Mouse (Mus musculus): Measurements from ENCODE around the gene D030056L22Rik. TPM values are rescaled to one million over a fixed set of nuclear protein-coding genes. Genes with fewer than 3 reads are reported as not detected.

Gene D030056L22Rik
- polyA plus RNA-seq, 1 experiment from 2014 or later, result 43.4 TPM

DNA sequence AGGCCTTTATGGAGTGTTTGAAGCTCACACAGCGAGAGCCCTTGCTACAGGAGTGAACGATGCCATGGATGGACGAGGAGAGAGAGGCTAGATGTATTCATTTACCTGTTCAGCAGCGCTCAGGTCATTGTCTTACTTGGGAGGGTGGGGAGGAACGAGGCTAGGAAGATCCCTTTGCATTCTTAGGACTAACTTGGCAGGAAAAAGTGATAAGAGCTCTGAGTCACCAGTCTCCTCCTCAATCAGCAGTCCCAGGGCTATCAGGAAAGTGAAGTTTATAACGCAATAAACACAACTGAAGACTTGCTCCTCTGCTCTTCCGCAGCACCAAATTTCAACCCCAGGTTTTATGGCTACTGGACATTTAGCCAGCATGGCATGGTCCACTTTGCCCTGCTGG, 17.3 kb downstream of the D030056L22Rik start:
- ATAC-seq (ENCODE audit: insufficient read depth) (no peak), DNase-seq (no peak)
- no peak overlapping the region for H3K9ac ChIP-seq
- no peak for TF ChIP-seq CTCF (IDR thresholded peaks at IDR 0.05; ENCODE audit: low read depth)
- no peaks in the 10 kb centered on the region for H3K9me3 ChIP-seq (ENCODE audit: low read depth, low read length)
- WGBS, result 49% methylated on average over 7 of the region's 7 CpGs
- H3K4me1 ChIP-seq (ENCODE audit: insufficient read depth), result no peaks in the 10 kb centered on the region
- no peaks in the 10 kb centered on the region for H3K27me3 ChIP-seq (ENCODE audit: insufficient read depth, low read length)
- no peak overlapping the region for H3K4me2 ChIP-seq
- no peak overlapping the region for H3K27ac ChIP-seq (ENCODE audit: low read depth)
- H3K4me3 ChIP-seq (ENCODE audit: low read depth, low read length), result no peak overlapping the region
- H3K36me3 ChIP-seq (ENCODE audit: insufficient read depth), result no peaks in the 10 kb centered on the region

DNA sequence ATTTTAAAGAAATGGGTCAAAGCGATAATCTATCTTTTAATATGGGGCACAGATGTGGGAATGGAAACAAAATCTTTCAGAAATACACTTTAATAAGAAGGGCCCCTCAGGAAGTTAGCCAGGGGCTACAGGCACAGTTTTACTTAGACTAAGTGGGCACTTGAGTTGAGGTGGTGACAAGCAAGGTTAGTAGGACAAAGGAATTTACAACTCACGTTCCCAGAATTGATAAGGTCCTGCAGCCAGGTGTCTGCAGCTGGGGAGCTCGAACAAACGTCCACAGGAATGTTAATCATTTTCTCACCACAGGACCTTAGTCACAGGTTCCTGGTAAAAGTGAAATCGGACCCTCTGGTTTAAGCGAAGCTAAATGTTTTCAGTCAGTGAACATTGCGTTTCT, 18.1 kb downstream of the D030056L22Rik start:
- WGBS, result 31% methylated on average over 7 of the region's 7 CpGs
- no peak for TF ChIP-seq CTCF (IDR thresholded peaks at IDR 0.05; ENCODE audit: low read depth)
- ATAC-seq (ENCODE audit: insufficient read depth), result no peak
- DNase-seq, result peak; percentile 26
- Histone ChIP-seq H3K27ac (ENCODE audit: low read depth) (no peak overlapping the region), H3K9me3 (ENCODE audit: low read depth, low read length) (no peaks in the 10 kb centered on the region), H3K4me1 (ENCODE audit: insufficient read depth) (no peaks in the 10 kb centered on the region), H3K9ac (no peak overlapping the region), H3K27me3 (ENCODE audit: insufficient read depth, low read length) (no peaks in the 10 kb centered on the region), H3K36me3 (ENCODE audit: insufficient read depth) (no peaks in the 10 kb centered on the region), H3K4me3 (ENCODE audit: low read depth, low read length) (no peak overlapping the region), H3K4me2 (no peak overlapping the region)

DNA sequence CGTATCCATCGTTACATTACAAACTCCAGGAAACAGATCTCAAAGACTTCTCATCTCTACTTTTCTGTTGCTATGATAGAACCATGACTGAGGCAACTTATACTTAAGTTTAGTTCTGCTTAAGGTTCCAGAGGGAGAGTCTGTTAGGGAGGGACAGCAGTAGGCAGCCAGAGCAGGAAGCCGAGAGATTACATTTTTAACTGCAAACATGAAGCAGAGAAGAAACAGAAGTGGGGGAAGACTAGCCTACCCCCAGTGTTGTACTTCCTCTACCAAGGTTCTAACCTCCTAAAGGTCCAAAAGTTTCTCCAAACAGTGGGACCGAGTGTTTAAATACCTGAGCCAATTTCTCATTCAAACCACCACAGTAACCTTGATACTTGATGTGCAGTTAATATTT, 22.9 kb downstream of the D030056L22Rik start:
- no peak overlapping the region for H3K4me2 ChIP-seq
- no peaks in the 10 kb centered on the region for H3K9me3 ChIP-seq (ENCODE audit: low read depth, low read length)
- no peaks in the 10 kb centered on the region for H3K36me3 ChIP-seq (ENCODE audit: insufficient read depth)
- no peak overlapping the region for H3K9ac ChIP-seq
- no peak for ATAC-seq (ENCODE audit: insufficient read depth)
- no peaks in the 10 kb centered on the region for H3K27me3 ChIP-seq (ENCODE audit: insufficient read depth, low read length)
- no peak overlapping the region for H3K27ac ChIP-seq (ENCODE audit: low read depth)
- TF ChIP-seq CTCF (IDR thresholded peaks at IDR 0.05; ENCODE audit: low read depth), result no peak
- 88% methylated on average over 4 of the region's 4 CpGs for WGBS
- H3K4me3 ChIP-seq (ENCODE audit: low read depth, low read length), result no peak overlapping the region
- no peaks in the 10 kb centered on the region for H3K4me1 ChIP-seq (ENCODE audit: insufficient read depth)
- DNase-seq, result no peak

DNA sequence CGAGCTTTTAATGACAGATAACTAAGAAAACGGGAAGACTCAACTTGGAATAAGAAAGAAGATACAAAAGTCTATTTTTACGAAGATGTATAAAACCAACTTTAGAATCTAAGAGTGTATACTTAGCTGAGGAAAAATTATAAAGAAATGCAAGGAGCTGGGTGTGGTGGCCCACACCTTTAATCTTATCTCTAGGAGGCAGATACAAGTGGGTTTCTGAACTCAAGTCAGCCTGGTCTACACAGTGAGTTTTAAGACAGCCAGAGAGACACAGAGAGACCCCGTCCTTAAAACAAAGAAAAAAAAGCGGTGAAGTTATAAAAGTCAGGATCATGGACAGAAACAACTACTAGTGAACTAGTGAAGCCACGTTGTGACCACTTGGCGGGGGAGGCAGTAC, 26.2 kb downstream of the D030056L22Rik start:
- TF ChIP-seq CTCF (IDR thresholded peaks at IDR 0.05; ENCODE audit: low read depth), result no peak
- 64% methylated on average over 7 of the region's 7 CpGs for WGBS

DNA sequence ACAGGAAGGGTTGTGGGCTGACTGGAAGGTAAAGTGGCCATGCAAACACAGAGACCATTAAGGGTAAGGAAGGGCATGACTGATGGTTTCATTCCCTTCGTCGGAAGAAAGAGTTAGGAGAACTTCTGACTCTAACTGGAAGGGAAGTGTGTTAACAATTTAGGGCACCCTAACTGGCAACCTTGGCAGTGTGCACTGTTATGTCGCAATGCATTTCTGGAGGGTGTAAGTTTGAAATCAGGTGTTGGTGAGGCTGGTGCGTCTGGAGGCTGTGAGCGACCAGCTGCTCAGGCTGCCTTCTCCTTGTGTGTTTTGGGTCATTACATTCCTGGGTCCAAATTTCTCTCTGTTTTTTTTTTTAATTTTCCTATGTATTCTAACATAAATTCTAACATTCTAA, 31.0 kb downstream of the D030056L22Rik start:
- no peaks in the 10 kb centered on the region for H3K36me3 ChIP-seq (ENCODE audit: insufficient read depth)
- TF ChIP-seq CTCF (IDR thresholded peaks at IDR 0.05; ENCODE audit: low read depth), result no peak
- H3K9me3 ChIP-seq (ENCODE audit: low read depth, low read length), result no peaks in the 10 kb centered on the region
- no peak overlapping the region for H3K4me3 ChIP-seq (ENCODE audit: low read depth, low read length)
- DNase-seq (no peak), ATAC-seq (ENCODE audit: insufficient read depth) (no peak)
- no peak overlapping the region for H3K9ac ChIP-seq
- 65% methylated on average over 5 of the region's 5 CpGs for WGBS
- no peaks in the 10 kb centered on the region for H3K4me1 ChIP-seq (ENCODE audit: insufficient read depth)
- no peak overlapping the region for H3K27ac ChIP-seq (ENCODE audit: low read depth)
- H3K4me2 ChIP-seq, result no peak overlapping the region
- H3K27me3 ChIP-seq (ENCODE audit: insufficient read depth, low read length), result no peaks in the 10 kb centered on the region

More for the DNA sequence above, 26.2 kb downstream of the D030056L22Rik start:
- no peak for DNase-seq
- Histone ChIP-seq H3K4me1 (ENCODE audit: insufficient read depth) (no peaks in the 10 kb centered on the region), H3K27ac (ENCODE audit: low read depth) (no peak overlapping the region), H3K36me3 (ENCODE audit: insufficient read depth) (no peaks in the 10 kb centered on the region), H3K27me3 (ENCODE audit: insufficient read depth, low read length) (no peaks in the 10 kb centered on the region), H3K4me2 (no peak overlapping the region), H3K9ac (no peak overlapping the region), H3K4me3 (ENCODE audit: low read depth, low read length) (no peak overlapping the region), H3K9me3 (ENCODE audit: low read depth, low read length) (no peaks in the 10 kb centered on the region)
- no peak for ATAC-seq (ENCODE audit: insufficient read depth)

DNA sequence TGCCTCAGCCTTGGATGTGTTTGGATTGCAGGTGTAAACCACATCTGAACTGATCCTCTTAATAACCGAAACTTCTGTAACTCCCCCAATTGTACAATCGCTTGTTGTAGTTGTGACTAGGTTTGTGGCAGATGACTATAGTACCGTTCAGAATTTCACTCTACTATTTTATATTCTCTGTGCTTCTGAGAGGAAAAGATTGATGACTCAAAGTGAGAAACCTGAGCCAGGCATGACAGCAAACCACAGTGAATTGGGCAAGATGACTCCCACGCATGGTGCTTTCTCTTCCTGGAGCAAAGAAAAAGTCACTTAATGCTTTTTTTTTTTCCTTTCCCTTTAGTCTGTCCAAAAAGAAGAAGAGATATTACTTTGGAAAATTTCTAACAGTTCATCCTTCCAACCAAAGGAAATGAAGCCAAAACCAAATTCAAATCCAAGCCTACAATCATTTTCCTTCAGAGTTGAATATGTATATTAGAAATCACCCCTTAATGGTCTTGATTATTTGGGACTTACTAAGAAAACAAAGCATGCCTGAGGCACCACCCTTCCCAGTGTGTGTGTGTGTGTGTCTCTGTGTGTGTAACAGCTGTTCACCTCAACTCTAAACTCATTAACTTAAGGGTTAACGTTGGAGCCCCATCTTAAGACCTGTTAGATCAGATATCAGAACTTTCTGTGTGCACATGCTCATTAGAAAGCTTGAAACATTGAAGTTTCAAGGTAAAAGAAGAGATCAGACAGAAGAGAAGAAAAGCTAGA, 33.8 kb downstream of the D030056L22Rik start:
- no peak for TF ChIP-seq CTCF (IDR thresholded peaks at IDR 0.05; ENCODE audit: low read depth)
- Histone ChIP-seq H3K4me3 (ENCODE audit: low read depth, low read length) (no peak overlapping the region), H3K9me3 (ENCODE audit: low read depth, low read length) (no peaks in the 10 kb centered on the region), H3K27ac (ENCODE audit: low read depth) (no peak overlapping the region), H3K36me3 (ENCODE audit: insufficient read depth) (no peaks in the 10 kb centered on the region), H3K4me2 (no peak overlapping the region), H3K4me1 (ENCODE audit: insufficient read depth) (no peaks in the 10 kb centered on the region), H3K27me3 (ENCODE audit: insufficient read depth, low read length) (0 out of 2 replicates have a peak, but pooled peaks cover 6% of the 10 kb centered on the region), H3K9ac (no peak overlapping the region)
- WGBS, result 82% methylated on average over 5 of the region's 5 CpGs
- ATAC-seq (ENCODE audit: insufficient read depth), result no peak
- no peak for DNase-seq

DNA sequence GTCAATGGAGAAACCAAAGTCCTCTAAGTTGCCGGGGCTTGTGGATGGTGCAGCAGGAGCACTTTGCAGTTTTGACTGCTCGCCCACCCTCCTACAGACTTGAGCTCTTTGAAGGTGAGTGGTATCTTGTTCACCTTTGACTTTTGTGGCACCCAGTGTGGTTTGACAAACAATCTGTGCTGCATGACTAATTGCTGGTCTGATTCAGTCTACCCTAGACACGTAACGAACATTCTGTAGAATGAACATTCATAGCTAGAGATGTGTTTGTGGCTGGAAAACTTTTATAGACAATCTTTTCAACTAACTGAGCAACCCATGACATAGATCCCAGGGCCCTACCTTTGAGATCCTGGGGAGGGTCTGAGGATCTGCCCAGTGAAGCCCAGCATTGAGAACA, 34.4 kb downstream of the D030056L22Rik start:
- WGBS, result 81% methylated on average over 4 of the region's 4 CpGs

More for the DNA sequence above, 34.4 kb downstream of the D030056L22Rik start:
- no peaks in the 10 kb centered on the region for H3K36me3 ChIP-seq (ENCODE audit: insufficient read depth)
- no peak overlapping the region for H3K27ac ChIP-seq (ENCODE audit: low read depth)
- no peaks in the 10 kb centered on the region for H3K9me3 ChIP-seq (ENCODE audit: low read depth, low read length)
- no peaks in the 10 kb centered on the region for H3K4me1 ChIP-seq (ENCODE audit: insufficient read depth)
- ATAC-seq (ENCODE audit: insufficient read depth), result no peak
- no peak for DNase-seq
- no peak overlapping the region for H3K4me3 ChIP-seq (ENCODE audit: low read depth, low read length)
- TF ChIP-seq CTCF (IDR thresholded peaks at IDR 0.05; ENCODE audit: low read depth), result no peak
- H3K27me3 ChIP-seq (ENCODE audit: insufficient read depth, low read length), result 0 out of 2 replicates have a peak, but pooled peaks cover 6% of the 10 kb centered on the region
- no peak overlapping the region for H3K9ac ChIP-seq
- no peak overlapping the region for H3K4me2 ChIP-seq
